Mouse (Mus musculus) neural tube, embryonic 13.5 days (tissue): Measurements from ENCODE around the gene Plxna4. TPM values are rescaled to one million over a fixed set of nuclear protein-coding genes. Genes with fewer than 3 reads are reported as not detected.

Experiments used
- ATAC-seq: fragments of 200-750 bp; cut with Nextera tagmentation; 2 replicates; pipeline ENCODE4 v1.8.0; 2017; ENCODE audit warnings: low read depth, mild to moderate bottlenecking, moderate TSS enrichment, moderate library complexity
- H3K27ac ChIP-seq: fragments of 300-500 bp; sonication (generic); replicated peaks from 2 replicates; pipeline ENCODE4 v1.5.1; 2015; ENCODE audit warnings: moderate library complexity, mild to moderate bottlenecking, inconsistent platforms
- H3K27me3 ChIP-seq: fragments of 300-500 bp; sonication (generic); 2 replicates; pipeline ENCODE4 v1.6.1; 2015; ENCODE audit warnings: mild to moderate bottlenecking, inconsistent platforms
- H3K36me3 ChIP-seq: fragments of 300-500 bp; sonication (generic); 2 replicates; pipeline ENCODE4 v1.6.1; 2015; ENCODE audit warnings: mild to moderate bottlenecking, inconsistent platforms
- H3K4me1 ChIP-seq: fragments of 300-500 bp; sonication (generic); replicated peaks from 2 replicates; pipeline ENCODE4 v1.6.1; 2015; ENCODE audit warnings: inconsistent platforms
- H3K4me2 ChIP-seq: fragments of 300-500 bp; sonication (generic); 2 replicates; pipeline ENCODE4 v1.6.1; 2015; ENCODE audit warnings: inconsistent platforms, mild to moderate bottlenecking, moderate library complexity
- H3K4me3 ChIP-seq: fragments of 300-500 bp; sonication (generic); 2 replicates; pipeline ENCODE4 v1.5.1; 2015; ENCODE audit warnings: mild to moderate bottlenecking, inconsistent platforms
- H3K9ac ChIP-seq: fragments of 300-500 bp; sonication (generic); 2 replicates; pipeline ENCODE4 v1.6.1; 2015; ENCODE audit warnings: moderate library complexity, mild to moderate bottlenecking, inconsistent platforms
- H3K9me3 ChIP-seq: fragments of 300-500 bp; sonication (generic); 2 replicates; pipeline ENCODE4 v1.6.1; 2016; ENCODE audit warnings: inconsistent platforms
- WGBS: fragments of 180-500 bp; shearing (Covaris S2); methylation state at CpG from one replicate; pipeline ENCODE4 v1.1.7; 2015; 5-methylcytosine and 5-hydroxymethylcytosine counted together
- polyA plus RNA-seq: library from polyadenylated mRNA; unstranded; fragments of >200 nt; fragmentation: Nextera tagmentation; extraction: Ambion mirVana; gene quantifications from 2 replicates; pipeline ENCODE4 v1.2.1, GENCODE M21; 2015

Gene Plxna4
- polyA plus RNA-seq, 1 experiment from 2014 or later, result 17.1 TPM

DNA sequence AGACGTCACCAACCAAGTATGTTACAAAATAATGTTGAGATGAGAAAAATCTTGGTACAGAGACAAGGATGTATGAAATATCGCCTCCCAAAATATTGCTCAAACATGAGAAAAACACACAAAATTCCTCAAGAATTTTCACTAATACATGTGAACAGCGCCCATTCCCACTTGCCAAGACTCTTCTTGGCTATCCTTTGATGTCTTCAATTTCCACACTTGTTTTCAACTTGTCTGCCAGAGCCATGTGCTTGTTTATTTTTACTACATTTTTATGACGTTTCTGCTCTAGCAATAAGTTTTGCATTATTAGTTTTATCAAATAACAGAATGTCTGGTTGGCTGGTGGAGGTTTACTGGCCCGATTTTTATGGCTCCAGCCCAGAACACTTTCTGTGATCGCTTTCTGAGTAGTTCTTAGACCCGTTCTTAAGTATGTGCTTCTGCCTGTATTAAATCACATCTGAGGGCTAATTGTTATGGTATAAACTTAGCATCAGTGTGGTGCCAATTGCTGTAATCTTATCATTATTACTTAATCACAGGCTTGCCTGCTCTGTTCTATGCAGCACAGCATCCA lies 224.4 kb downstream of the Plxna4 start:
- Histone ChIP-seq H3K9ac (no peak overlapping the region), H3K4me1 (peaks cover 60% of the 10 kb centered on the region), H3K4me3 (no peak overlapping the region), H3K36me3 (no peaks in the 10 kb centered on the region), H3K27me3 (no peaks in the 10 kb centered on the region), H3K27ac (no peak overlapping the region), H3K4me2 (no peak overlapping the region), H3K9me3 (no peaks in the 10 kb centered on the region)
- ATAC-seq, result no peak
- WGBS, result 81% methylated on average over 7 of the region's 7 CpGs

DNA sequence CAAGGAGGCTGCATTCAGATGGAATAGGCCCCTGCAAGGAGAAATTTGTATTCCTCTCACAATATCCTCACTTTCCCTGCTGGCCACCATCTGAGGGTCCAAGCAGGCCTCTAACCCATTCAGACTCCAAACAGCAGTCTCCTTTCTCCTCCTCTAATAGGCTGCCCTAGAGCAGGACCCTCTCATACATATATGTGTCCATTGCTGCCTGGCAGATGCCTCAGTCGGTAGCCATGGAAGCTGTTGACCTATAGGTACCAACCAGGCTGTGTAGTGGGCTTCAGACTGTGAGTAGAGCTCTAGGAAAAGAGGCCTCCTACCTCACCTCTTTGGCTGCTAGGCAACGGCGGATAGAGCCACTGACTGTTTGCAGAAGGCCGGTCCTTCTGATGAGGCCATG lies 225.6 kb downstream of the Plxna4 start:
- H3K9ac ChIP-seq, result no peak overlapping the region
- peaks cover 59% of the 10 kb centered on the region for H3K4me1 ChIP-seq
- no peaks in the 10 kb centered on the region for H3K36me3 ChIP-seq
- no peaks in the 10 kb centered on the region for H3K27me3 ChIP-seq
- WGBS, result 84% methylated on average over 4 of the region's 4 CpGs
- no peak overlapping the region for H3K27ac ChIP-seq
- no peak for ATAC-seq
- H3K4me3 ChIP-seq, result no peak overlapping the region
- no peak overlapping the region for H3K4me2 ChIP-seq
- H3K9me3 ChIP-seq, result no peaks in the 10 kb centered on the region

DNA sequence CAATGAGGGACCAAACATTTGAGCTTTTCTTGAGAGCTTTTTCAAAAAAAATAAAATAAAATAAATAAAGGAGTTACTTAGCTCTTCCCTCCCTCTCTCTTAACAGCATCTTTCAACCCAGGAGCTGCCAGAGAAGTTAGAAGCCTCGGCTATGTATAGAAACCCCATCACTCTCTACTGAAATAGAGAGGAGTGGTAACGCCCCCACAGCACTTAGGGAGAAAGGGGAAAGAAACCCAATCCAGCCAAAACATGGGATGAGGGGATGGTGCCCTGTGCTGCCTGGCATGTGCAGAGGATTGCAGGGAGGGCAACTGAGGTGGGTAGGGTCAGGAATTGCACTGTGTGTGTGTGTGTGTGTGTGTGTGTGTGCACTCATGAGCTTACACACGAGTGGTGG lies 228.3 kb downstream of the Plxna4 start:
- peaks cover 74% of the 10 kb centered on the region for H3K4me1 ChIP-seq
- H3K4me3 ChIP-seq, result no peak overlapping the region
- H3K4me2 ChIP-seq, result no peak overlapping the region
- no peak overlapping the region for H3K27ac ChIP-seq
- H3K9ac ChIP-seq, result no peak overlapping the region
- 67% methylated on average over 3 of the region's 3 CpGs for WGBS
- ATAC-seq, result no peak
- no peaks in the 10 kb centered on the region for H3K27me3 ChIP-seq
- no peaks in the 10 kb centered on the region for H3K36me3 ChIP-seq
- no peaks in the 10 kb centered on the region for H3K9me3 ChIP-seq

DNA sequence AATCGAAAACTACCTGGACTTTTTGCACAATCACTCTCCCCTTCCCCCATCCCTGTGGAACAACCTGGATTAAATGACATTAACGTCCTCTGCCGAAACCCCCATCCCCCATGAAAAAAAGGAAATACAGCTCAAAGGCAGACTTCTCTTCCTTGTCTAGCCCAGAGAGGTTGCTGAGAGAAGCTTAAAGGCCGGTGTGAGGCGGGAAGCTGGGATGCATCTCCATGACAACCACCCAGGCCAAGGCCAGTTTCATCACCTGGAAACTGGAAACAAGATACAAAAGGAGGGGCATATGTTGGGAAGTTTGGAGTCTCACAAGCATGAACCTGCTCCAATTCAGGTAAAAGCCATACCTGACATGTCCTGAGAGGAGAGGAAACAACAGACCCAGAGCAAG lies 230.5 kb downstream of the Plxna4 start:
- no peak for ATAC-seq
- WGBS, result 64% methylated on average over 5 of the region's 5 CpGs
- no peaks in the 10 kb centered on the region for H3K27me3 ChIP-seq
- H3K4me1 ChIP-seq, result peaks cover 62% of the 10 kb centered on the region
- no peak overlapping the region for H3K27ac ChIP-seq
- no peak overlapping the region for H3K4me2 ChIP-seq
- H3K36me3 ChIP-seq, result no peaks in the 10 kb centered on the region
- no peak overlapping the region for H3K9ac ChIP-seq
- H3K9me3 ChIP-seq, result no peaks in the 10 kb centered on the region
- H3K4me3 ChIP-seq, result no peak overlapping the region

DNA sequence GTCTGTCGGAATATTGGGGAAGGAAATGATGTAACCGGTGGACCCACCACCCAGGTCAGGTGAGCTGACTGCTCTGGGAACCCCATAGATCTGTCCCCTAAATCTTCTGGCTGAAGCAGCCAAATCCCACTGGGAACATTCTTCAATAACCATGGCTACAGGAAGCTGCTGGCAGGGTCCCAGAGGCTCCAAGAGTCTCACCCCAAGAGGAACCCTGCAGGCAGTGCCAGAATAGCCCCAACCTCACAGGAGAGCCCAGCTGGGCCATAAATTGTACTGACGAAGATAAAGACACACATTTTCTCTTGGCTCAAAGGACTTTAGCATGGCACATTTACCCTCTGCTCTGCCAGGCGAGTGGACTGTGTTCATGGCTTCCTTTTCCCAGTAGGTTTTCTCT lies 232.4 kb downstream of the Plxna4 start:
- Histone ChIP-seq H3K4me1 (peaks cover 52% of the 10 kb centered on the region), H3K4me2 (no peak overlapping the region), H3K4me3 (no peak overlapping the region), H3K9ac (no peak overlapping the region), H3K27me3 (no peaks in the 10 kb centered on the region), H3K27ac (peak overlapping the region; percentile 56), H3K9me3 (no peaks in the 10 kb centered on the region), H3K36me3 (no peaks in the 10 kb centered on the region)
- ATAC-seq, result peak; percentile 88
- WGBS, result 30% methylated on average over 4 of the region's 4 CpGs

DNA sequence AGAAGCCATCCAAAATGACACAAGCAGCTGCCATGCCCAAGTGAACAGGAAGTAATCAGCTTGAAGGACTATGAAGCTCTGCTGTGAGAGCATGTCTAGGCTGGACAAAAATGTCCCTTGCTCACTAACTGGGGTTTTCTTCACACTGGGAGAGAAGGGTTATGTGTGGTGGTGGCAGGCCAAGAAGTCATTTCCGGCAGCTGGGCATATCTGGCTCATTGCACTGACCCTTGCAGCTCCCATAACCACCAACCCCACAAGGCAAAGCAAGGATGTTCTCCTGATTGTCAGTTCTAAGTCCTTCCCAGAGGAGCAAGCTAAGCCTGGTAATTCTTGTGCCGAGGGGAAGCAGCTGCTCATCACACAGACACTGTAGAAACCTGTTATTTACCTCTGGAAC lies 239.0 kb downstream of the Plxna4 start:
- no peak overlapping the region for H3K4me2 ChIP-seq
- H3K9ac ChIP-seq, result no peak overlapping the region
- no peaks in the 10 kb centered on the region for H3K27me3 ChIP-seq
- H3K9me3 ChIP-seq, result no peaks in the 10 kb centered on the region
- H3K4me3 ChIP-seq, result no peak overlapping the region
- no peak for ATAC-seq
- H3K27ac ChIP-seq, result no peak overlapping the region
- no peaks in the 10 kb centered on the region for H3K36me3 ChIP-seq
- H3K4me1 ChIP-seq, result peaks cover 49% of the 10 kb centered on the region
- WGBS, result 62% methylated on average over 2 of the region's 2 CpGs

DNA sequence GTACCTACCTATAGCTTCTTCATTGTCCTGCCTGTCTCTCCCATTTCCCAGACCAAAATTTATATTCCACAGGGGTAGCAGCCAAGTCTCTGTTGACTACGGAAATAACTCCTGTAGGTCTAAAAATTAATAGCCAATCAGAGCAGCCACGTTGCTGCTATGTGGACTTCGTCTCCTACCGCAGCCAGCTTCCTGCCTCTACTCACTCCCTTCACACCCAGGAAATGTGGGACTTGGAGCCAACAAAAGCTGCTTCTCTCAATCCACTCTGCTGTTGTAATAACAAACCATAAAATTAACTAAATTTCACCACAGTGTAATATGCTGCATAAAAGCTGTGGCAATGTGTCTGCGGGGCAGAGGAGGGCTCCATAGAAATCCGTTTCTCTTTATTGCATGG lies 239.9 kb downstream of the Plxna4 start:
- peaks cover 54% of the 10 kb centered on the region for H3K4me1 ChIP-seq
- H3K4me2 ChIP-seq, result no peak overlapping the region
- H3K27ac ChIP-seq, result no peak overlapping the region; the same call in 1 of the 2 replicates
- no peaks in the 10 kb centered on the region for H3K27me3 ChIP-seq
- H3K9ac ChIP-seq, result no peak overlapping the region
- WGBS, result 54% methylated on average over 6 of the region's 6 CpGs
- no peak overlapping the region for H3K4me3 ChIP-seq
- no peaks in the 10 kb centered on the region for H3K36me3 ChIP-seq
- H3K9me3 ChIP-seq, result no peaks in the 10 kb centered on the region
- ATAC-seq, result peak; percentile 19; the same call in 1 of the 2 replicates

DNA sequence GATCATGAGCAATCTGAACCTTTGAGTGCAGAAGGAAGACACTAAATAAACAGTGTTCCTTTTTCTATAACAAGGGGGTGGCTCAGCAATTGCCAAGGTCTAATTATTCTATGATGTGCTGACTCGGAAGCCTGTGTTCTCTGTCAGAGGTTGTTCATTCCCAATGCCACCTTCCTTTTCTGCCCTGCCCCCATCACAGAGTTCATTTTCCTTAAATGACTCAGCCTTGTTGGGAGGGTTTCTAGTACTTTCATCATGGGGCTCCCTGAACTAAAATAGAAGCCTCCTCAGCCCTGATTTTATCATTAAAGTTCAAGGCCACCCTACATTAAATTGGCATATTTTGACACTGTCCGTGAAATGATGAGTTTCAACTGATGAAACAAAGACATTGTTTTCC lies 242.0 kb downstream of the Plxna4 start:
- 82% methylated on average over 2 of the region's 2 CpGs for WGBS
- Histone ChIP-seq H3K9ac (no peak overlapping the region), H3K27me3 (no peaks in the 10 kb centered on the region), H3K27ac (no peak overlapping the region), H3K9me3 (no peaks in the 10 kb centered on the region), H3K4me1 (peaks cover 66% of the 10 kb centered on the region), H3K4me2 (no peak overlapping the region), H3K4me3 (no peak overlapping the region), H3K36me3 (no peaks in the 10 kb centered on the region)
- no peak for ATAC-seq

DNA sequence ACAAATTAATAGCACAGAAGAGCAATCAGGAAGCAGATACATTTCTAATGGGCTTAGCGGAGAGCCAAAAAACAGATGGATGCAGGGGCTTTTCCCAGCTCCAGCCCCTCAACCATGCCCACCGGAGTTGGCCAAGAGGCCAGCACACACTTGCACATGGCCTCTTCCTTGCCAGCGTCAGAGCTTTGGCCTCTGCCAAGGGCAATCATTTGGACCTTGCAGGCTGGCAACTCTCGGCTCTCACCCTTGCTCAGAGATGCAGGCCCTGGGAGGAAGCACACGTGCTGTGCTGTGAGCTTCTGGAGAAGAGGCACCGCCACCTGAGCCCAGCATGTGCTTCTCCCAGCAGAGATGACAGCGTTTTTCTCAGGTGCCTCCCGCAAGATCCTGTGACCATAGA lies 245.3 kb downstream of the Plxna4 start:
- no peak for ATAC-seq
- Histone ChIP-seq H3K27me3 (no peaks in the 10 kb centered on the region), H3K4me1 (peaks cover 60% of the 10 kb centered on the region), H3K27ac (no peak overlapping the region), H3K4me3 (no peak overlapping the region), H3K36me3 (no peaks in the 10 kb centered on the region), H3K9me3 (no peaks in the 10 kb centered on the region), H3K4me2 (no peak overlapping the region), H3K9ac (no peak overlapping the region)
- WGBS, result 61% methylated on average over 8 of the region's 8 CpGs

DNA sequence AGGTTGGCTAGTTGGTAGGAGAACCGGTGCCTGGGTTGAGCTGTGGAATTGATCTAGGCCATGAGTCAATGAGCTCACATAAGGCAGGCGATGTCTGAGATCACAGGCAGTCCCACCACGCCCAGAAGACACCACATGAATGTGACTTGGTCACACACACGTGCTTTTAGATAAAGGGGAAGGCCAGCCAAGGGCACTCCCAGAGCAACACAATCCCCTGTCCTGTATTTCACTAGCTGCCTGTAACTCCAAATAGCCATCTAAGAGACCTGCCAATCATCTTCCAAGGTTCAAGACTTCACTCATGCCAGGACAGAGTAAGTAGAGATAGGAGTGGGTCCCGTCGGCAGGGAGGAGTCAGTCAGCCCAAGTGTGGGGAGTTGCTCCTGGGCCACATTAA lies 245.7 kb downstream of the Plxna4 start:
- peaks cover 60% of the 10 kb centered on the region for H3K4me1 ChIP-seq
- H3K4me3 ChIP-seq, result no peak overlapping the region
- 81% methylated on average over 6 of the region's 6 CpGs for WGBS
- no peak overlapping the region for H3K4me2 ChIP-seq
- H3K27ac ChIP-seq, result no peak overlapping the region
- H3K36me3 ChIP-seq, result no peaks in the 10 kb centered on the region
- no peaks in the 10 kb centered on the region for H3K9me3 ChIP-seq
- H3K27me3 ChIP-seq, result no peaks in the 10 kb centered on the region
- ATAC-seq, result no peak
- no peak overlapping the region for H3K9ac ChIP-seq

DNA sequence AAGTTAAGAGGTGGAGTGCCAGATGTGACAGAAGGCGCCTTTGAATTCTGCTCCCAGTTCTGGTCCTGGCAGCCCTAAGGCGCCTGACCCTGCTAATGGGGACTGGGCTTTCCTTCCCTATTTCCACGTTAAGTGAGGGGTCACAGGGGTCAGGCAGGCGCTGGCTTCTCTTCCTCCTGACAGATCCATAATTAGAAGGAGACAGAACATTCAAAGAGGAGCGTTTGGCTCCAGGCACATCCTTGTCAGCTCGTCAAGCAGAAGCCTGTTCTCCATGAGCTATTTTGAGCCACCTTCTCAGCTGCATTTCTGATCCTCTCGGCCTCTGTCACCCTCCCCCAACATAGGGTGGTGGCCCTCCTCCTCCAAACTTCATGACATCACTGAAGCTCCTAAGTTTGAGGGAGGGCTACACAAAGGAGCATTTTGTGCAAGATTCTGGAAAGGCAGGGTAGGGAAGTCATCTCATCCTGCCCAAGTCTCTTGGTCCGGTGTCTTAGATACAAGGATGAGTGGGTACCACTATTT lies 249.5 kb downstream of the Plxna4 start:
- Histone ChIP-seq H3K4me1 (peaks cover 35% of the 10 kb centered on the region), H3K9ac (no peak overlapping the region), H3K4me3 (no peak overlapping the region), H3K27me3 (no peaks in the 10 kb centered on the region), H3K4me2 (no peak overlapping the region), H3K9me3 (no peaks in the 10 kb centered on the region), H3K36me3 (no peaks in the 10 kb centered on the region), H3K27ac (no peak overlapping the region)
- WGBS, result 55% methylated on average over 8 of the region's 8 CpGs
- ATAC-seq, result no peak

DNA sequence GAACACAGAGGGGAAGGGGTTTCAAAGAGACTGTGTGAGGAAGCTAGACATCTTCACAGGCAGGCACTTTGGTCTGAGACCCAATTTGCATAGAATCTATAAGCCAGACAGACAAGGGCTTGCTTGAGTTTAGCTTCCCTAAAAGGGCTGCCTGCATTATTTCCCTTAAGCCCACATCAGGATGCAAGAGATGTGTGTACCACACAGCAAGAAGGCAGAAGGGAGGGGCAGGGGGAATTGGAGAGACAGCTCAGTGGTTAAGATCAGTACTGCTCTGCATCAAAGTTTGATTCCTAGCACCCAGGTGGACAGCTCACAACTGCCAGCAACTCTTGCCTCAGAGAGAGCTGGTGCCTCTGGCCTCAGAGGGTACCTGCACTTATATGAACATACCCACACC lies 256.7 kb downstream of the Plxna4 start:
- Histone ChIP-seq H3K4me1 (peaks cover 50% of the 10 kb centered on the region), H3K27ac (no peak overlapping the region)
- 0 out of 2 replicates have a peak, but pooled peaks have one; percentile 13 for ATAC-seq

More for the DNA sequence above, 256.7 kb downstream of the Plxna4 start:
- H3K36me3 ChIP-seq, result no peaks in the 10 kb centered on the region
- H3K4me3 ChIP-seq, result no peak overlapping the region
- H3K9ac ChIP-seq, result no peak overlapping the region
- H3K27me3 ChIP-seq, result no peaks in the 10 kb centered on the region
- no peak overlapping the region for H3K4me2 ChIP-seq
- H3K9me3 ChIP-seq, result no peaks in the 10 kb centered on the region
